Mouse (Mus musculus) bone marrow, adult 2 months (tissue): ENCODE results near the gene Aimp2. TPM values are rescaled to one million over a fixed set of nuclear protein-coding genes. Genes with fewer than 3 reads are reported as not detected.

Experiments used
- H3K27ac ChIP-seq: fragments of 200-500 bp; 2 replicates; pipeline ENCODE4 v1.5.1; 2012; ENCODE audit warnings: low read depth, mild to moderate bottlenecking, control low read depth, inconsistent platforms, low read length; ENCODE audit not compliant: control insufficient read depth, poor library complexity, insufficient read depth
- H3K4me1 ChIP-seq: fragments of 200-500 bp; 2 replicates; pipeline ENCODE4 v1.6.1; 2011; ENCODE audit warnings: low read length; ENCODE audit not compliant: control insufficient read depth, insufficient read depth
- H3K4me3 ChIP-seq: fragments of 200-500 bp; replicated peaks from 2 replicates; pipeline ENCODE3; 2011; ENCODE audit warnings: mild to moderate bottlenecking, low read depth, low read length, control low read depth; ENCODE audit not compliant: control insufficient read depth
- CTCF ChIP-seq: fragments of 200-500 bp; IDR thresholded peaks from 2 replicates; pipeline ENCODE4 v1.5.1; 2011; ENCODE audit warnings: low read length, control low read depth; ENCODE audit not compliant: control insufficient read depth, insufficient read depth
- POLR2A ChIP-seq: fragments of 200-500 bp; IDR thresholded peaks from 2 replicates; pipeline ENCODE4 v1.6.1; 2011; ENCODE audit warnings: low read depth, mild to moderate bottlenecking, control low read depth, low read length, borderline replicate concordance; ENCODE audit not compliant: control insufficient read depth
- WGBS: fragments of 180-500 bp; shearing (Covaris S2); methylation state at CpG from one replicate; pipeline ENCODE4 v1.1.7; 2018; 5-methylcytosine and 5-hydroxymethylcytosine counted together
- polyA plus RNA-seq: library from polyadenylated mRNA; stranded (reverse); fragments of >200 nt; gene quantifications from 2 replicates; pipeline ENCODE4 v1.2.4, GENCODE M21; 2011; ENCODE audit warnings: low replicate concordance; ENCODE audit not compliant: missing spikeins, insufficient read depth, insufficient read length

Gene Aimp2
- polyA plus RNA-seq, 1 experiment, result 24.3 TPM

DNA sequence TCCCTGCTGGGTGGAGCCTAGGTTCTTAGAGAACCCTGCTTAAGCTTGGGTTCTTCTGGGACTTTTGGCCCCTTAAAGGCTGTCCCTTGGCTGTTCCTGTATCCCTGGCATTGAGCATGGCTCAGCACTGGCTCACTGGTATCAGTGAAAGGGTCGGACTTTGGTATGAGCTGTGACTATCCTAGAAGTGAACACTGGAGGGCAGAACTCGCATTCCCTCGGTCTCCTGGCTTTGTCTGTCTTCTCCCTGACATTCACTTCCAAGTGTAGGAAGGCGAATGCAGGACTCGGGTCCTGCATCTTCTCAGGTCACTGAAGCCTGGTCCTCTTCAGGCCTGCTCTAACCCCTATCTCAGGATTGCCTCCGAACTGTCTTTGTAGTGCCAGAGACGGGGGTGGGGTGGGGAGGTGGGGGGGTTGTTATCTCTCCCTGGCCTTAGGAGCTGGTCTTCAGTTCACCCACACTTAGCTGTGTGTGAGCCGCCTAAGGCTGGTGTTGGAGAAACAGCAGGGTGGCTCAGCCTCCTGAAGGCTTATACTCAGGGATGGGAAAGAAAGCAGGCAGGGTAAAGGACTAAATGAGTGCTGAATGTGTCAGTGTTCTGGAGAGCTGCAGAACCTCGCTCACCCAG is 17.3 kb downstream of the Aimp2 start:
- no peak overlapping the region for H3K4me3 ChIP-seq
- 76% methylated on average over 9 of the region's 9 CpGs for WGBS
- no peaks in the 10 kb centered on the region; the same call in 1 of the 2 replicates for H3K4me1 ChIP-seq
- H3K27ac ChIP-seq, result no peak overlapping the region
- no peak for TF ChIP-seq POLR2A

DNA sequence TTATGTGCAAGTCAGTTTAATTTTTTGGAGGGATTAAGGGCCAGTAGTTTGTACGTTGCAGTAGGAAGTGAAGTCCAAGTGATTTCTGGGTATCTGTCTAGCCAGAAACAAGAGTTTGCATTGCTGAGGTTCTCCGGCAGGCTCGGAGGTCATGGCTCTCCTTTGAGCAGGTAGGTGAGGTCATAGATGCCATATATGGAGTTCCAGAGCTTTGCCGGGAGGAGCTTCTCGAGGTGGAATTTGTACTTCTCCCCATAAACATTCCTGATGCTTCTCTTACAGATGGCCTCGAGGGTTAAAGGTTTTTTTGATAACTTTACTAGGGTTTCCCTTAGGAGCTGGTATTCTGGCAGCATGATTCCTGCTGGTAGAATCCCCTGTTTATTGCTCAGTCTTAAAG is 18.9 kb downstream of the Aimp2 start:
- Histone ChIP-seq H3K4me1 (no peaks in the 10 kb centered on the region; the same call in 1 of the 2 replicates), H3K27ac (no peak overlapping the region), H3K4me3 (no peak overlapping the region)
- TF ChIP-seq POLR2A (no peak), CTCF (no peak)
- 95% methylated on average over 6 of the region's 6 CpGs for WGBS

DNA sequence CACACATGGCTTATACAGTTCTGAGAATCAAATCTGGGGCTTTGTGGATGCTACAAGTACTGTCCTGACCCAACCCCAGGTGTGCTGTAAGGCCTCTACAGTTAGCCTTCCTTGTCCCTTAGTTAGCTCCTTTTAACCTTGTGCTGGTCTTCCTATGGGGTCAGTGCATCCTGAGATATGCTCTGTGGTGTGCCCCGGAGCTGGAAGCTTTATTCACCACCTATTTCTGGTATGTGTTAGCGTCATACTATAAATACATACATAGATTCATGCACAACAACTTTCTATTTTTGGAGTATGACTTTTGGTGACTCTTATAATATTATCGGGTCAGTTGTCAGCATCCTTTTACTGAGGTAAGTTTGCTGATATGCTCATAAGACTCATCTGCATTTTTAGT is 24.4 kb downstream of the Aimp2 start:
- no peak overlapping the region for H3K4me3 ChIP-seq
- TF ChIP-seq CTCF, result no peak
- no peak for TF ChIP-seq POLR2A
- H3K4me1 ChIP-seq, result no peaks in the 10 kb centered on the region
- H3K27ac ChIP-seq, result no peak overlapping the region
- WGBS, result 98% methylated on average over 3 of the region's 3 CpGs

DNA sequence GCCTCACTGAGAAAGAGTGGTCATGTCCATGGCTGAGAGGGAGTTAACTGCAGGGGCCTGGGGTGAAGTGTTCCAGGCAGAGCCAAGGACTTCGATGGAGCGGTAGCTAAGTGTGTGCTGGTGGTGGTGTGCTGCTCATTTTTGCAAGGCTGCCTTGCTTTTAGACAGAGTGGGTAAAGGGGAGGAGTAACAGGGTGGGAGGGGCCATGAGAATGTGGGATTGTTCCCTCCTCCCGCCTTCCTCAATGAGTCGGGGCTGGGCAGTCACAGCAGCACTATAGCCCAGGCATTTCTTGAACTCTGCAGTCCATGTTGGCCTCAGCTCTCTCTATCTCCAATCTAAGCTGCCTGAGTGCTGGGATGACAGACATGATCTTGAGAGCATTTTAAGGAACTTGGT is 35.1 kb downstream of the Aimp2 start:
- H3K4me1 ChIP-seq, result no peaks in the 10 kb centered on the region
- no peak overlapping the region for H3K27ac ChIP-seq
- no peak for TF ChIP-seq CTCF
- TF ChIP-seq POLR2A, result no peak
- WGBS, result 73% methylated on average over 4 of the region's 4 CpGs
- H3K4me3 ChIP-seq, result no peak overlapping the region

DNA sequence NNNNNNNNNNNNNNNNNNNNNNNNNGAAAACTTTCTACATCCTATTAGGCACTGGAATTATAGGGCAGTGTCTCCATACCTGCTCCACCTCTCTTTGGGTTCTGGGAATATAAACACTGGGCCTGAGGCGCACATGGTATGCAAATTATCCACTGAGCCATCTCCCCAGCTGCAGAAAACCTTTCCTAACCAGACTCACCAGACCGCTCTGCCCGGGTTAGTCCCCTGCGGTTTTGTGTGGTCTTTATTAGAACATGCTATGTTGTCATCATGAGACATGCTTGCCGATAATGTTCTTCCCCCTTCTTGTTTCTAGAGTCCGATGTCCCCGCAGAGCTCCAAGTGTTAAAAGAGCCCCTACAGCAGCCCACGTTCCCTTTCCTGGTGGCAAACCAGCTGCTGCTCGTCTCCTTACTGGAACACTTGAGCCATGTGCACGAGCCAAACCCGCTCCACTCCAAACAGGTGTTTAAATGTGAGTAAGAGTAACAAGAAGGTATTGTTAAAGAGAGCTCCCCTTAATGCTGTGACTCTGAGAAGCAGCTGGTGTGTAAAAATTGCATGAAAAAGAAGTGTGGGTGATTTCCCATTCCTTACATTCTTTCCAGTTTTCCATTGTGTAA is 38.0 kb downstream of the Aimp2 start:
- H3K27ac ChIP-seq, result no peak overlapping the region
- TF ChIP-seq POLR2A (no peak), CTCF (no peak)
- WGBS, result 89% methylated on average over 11 of the region's 11 CpGs
- H3K4me3 ChIP-seq, result no peak overlapping the region
- no peaks in the 10 kb centered on the region for H3K4me1 ChIP-seq

Other genes with a start within 250 kb of the Aimp2 start
- 6.1 and 6.2 TPM in 2 replicates for gene Usp42, start 177.6 kb downstream of the Aimp2 start, polyA plus RNA-seq
- gene Eif2ak1, start 92.1 kb downstream of the Aimp2 start, polyA plus RNA-seq, result 67.6 and 84.5 TPM in 2 replicates
- not detected in 2 replicates for gene Ankrd61, start 12.2 kb downstream of the Aimp2 start, polyA plus RNA-seq
- 10.1 and 10.3 TPM in 2 replicates for gene Pms2, start 117 bp upstream of the Aimp2 start, polyA plus RNA-seq
- 1.5 and 4.5 TPM in 2 replicates for gene Gm42421, start 18.3 kb upstream of the Aimp2 start, polyA plus RNA-seq
- gene Rsph10b, start 23.2 kb upstream of the Aimp2 start, polyA plus RNA-seq, result 1.9 and 4.8 TPM in 2 replicates
- gene Ccz1, start 105.0 kb upstream of the Aimp2 start, polyA plus RNA-seq, result 29.1 and 44.4 TPM in 2 replicates
- gene Ocm, start 116.8 kb upstream of the Aimp2 start, polyA plus RNA-seq, result not detected in 2 replicates
- 4.3 and 5.5 TPM in 2 replicates for gene Lmtk2, start 190.6 kb upstream of the Aimp2 start, polyA plus RNA-seq